Mouse (Mus musculus) small intestine, adult 2 months (tissue): ENCODE measurements around the gene Pnpo.

Experiments
- CTCF ChIP-seq: fragments of 200-500 bp; IDR thresholded peaks from 2 replicates; pipeline ENCODE4 v1.5.1; 2012; ENCODE audit warnings: low read depth, mild to moderate bottlenecking, control low read depth, inconsistent platforms, low read length, moderate library complexity, mixed read lengths; ENCODE audit not compliant: insufficient replicate concordance, insufficient read length; ENCODE audit errors: extremely low read depth
- POLR2A ChIP-seq: fragments of 200-500 bp; IDR thresholded peaks from 2 replicates; pipeline ENCODE4 v1.6.1; 2012; ENCODE audit warnings: low read depth, mild to moderate bottlenecking, control low read depth, inconsistent platforms, low read length, moderate library complexity

DNA sequence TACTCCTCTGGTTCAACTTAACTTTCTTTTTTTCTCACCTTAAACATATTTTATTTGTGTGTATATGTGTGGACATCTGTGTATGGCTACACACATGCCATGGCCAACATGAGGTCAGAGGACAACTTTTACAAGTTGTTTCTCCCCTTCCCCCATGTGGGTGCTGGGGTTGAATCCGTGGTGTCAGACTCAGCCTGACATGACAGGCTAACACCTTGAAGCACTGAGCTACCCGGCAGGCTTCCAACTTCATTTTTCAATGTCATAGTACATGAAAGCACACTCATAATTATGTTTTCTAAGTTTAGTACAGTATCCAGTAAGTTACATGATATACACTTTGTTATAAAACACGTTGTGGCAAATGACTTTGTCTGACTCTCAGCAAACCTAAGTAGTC, 26.6 kb upstream of the Pnpo start:
- no peak for TF ChIP-seq CTCF
- no peak for TF ChIP-seq POLR2A
